Mouse (Mus musculus): ENCODE results near the gene Fitm2.

DNA sequence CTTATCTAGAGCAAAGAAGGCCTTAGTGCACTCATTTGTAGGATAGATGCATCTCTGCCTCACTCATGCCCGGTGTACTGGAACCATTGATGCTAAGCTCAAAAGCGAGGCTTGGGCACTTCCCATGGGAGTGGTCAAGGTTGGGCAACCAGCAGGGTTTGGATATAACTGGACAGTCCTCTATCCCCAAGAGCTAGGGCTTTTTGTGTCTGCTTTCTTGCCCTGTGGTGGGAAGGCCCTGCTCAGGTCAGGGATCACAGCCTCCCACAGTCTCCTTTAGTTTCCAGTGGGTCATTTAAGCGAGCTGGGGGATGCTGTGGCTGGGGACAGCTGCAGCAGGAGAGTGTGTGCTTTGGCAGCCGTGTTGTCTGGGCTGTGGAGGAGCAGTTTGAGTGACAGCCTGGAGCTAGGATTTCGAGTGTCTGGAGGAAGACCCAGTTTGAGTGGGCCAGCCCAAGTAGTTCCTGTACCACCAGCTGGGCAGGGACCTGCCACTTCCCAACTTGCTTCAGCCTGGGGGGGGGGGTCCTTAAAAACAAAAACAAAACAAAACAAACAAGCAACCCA lies 17.4 kb upstream of the Fitm2 start:
- TF ChIP-seq CTCF (conservative IDR thresholded peaks at IDR 0.05; ENCODE audit: insufficient read depth, insufficient read length, low read depth, low read length) (no peak), POLR2A (IDR thresholded peaks at IDR 0.05; ENCODE audit: low read depth, low read length) (no peak)

Data from kidney, adult 2 months (tissue).